Mouse (Mus musculus) lung, embryonic 14.5 days (tissue): ENCODE measurements around the gene Rhbdl1. TPM values are rescaled to one million over a fixed set of nuclear protein-coding genes. Genes with fewer than 3 reads are reported as not detected.

ENCODE experiments used
- ATAC-seq: fragments of 200-750 bp; cut with Nextera tagmentation; 2 replicates; pipeline ENCODE4 v1.8.0; 2017; ENCODE audit warnings: mild to moderate bottlenecking, moderate TSS enrichment, moderate library complexity; ENCODE audit not compliant: insufficient read depth
- DNase-seq: peaks from one replicate; pipeline ENCODE4 v3.0.0-alpha.2; 2015
- H3K27ac ChIP-seq: fragments of 300-500 bp; sonication (generic); 2 replicates; pipeline ENCODE4 v1.5.1; 2014; ENCODE audit warnings: low read depth, mild to moderate bottlenecking, moderate library complexity
- H3K27me3 ChIP-seq: fragments of 300-500 bp; sonication (generic); 2 replicates; pipeline ENCODE4 v1.6.1; 2014; ENCODE audit warnings: low read length, control low read depth; ENCODE audit not compliant: insufficient read depth
- H3K36me3 ChIP-seq: fragments of 300-500 bp; sonication (generic); 2 replicates; pipeline ENCODE4 v1.6.1; 2014; ENCODE audit warnings: control low read depth; ENCODE audit not compliant: insufficient read depth
- H3K4me1 ChIP-seq: fragments of 300-500 bp; sonication (generic); 2 replicates; pipeline ENCODE4 v1.6.1; 2014; ENCODE audit warnings: antibody characterized with exemption, control low read depth; ENCODE audit not compliant: insufficient read depth
- H3K4me2 ChIP-seq: fragments of 300-500 bp; sonication (generic); 2 replicates; pipeline ENCODE4 v1.6.1; 2014; ENCODE audit warnings: mild to moderate bottlenecking
- H3K4me3 ChIP-seq: fragments of 300-500 bp; sonication (generic); 2 replicates; pipeline ENCODE4 v1.5.1; 2014; ENCODE audit warnings: low read depth, low read length
- H3K9ac ChIP-seq: fragments of 300-500 bp; sonication (generic); 2 replicates; pipeline ENCODE4 v1.6.1; 2014
- H3K9me3 ChIP-seq: fragments of 300-500 bp; sonication (generic); 2 replicates; pipeline ENCODE4 v1.6.1; 2016; ENCODE audit warnings: low read depth, low read length, control low read depth
- CTCF ChIP-seq: IDR thresholded peaks from 2 replicates; pipeline ENCODE4 v1.5.1; 2016; ENCODE audit warnings: antibody characterized with exemption, low read depth
- WGBS: fragments of 180-500 bp; shearing (Covaris S2); extraction: QIAGEN DNeasy Blood & Tissue Kit; methylation state at CpG from one replicate; pipeline ENCODE4 v1.1.7; 2014; 5-methylcytosine and 5-hydroxymethylcytosine counted together
- polyA plus RNA-seq: library from polyadenylated mRNA; unstranded; fragments of >200 nt; fragmentation: Nextera tagmentation; extraction: Ambion mirVana; gene quantifications from 2 replicates; pipeline ENCODE4 v1.2.1, GENCODE M21; 2014

Rhbdl1 gene
- polyA plus RNA-seq, 1 experiment from 2014 or later, result 2.0 TPM

DNA sequence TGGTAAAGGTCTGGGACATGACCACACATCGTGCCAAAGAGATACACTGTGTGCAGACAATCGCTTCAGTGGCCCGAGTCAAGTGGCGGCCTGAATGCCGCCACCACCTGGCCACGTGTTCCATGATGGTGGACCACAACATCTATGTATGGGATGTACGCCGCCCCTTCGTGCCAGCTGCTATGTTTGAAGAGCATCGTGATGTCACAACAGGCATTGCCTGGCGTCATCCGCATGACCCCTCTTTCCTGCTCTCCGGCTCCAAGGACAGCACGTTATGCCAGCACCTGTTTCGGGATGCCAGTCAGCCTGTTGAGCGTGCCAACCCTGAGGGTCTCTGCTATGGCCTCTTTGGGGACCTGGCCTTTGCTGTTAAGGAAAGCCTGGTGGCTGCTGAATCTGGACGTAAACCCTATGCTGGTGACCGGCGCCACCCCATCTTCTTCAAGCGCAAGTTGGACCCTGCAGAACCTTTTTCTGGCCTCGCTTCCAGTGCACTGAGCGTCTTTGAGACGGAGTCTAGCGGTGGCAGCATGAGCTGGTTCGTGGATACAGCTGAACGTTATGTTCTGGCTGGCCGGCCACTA lies 11.0 kb downstream of the Rhbdl1 start:
- DNase-seq, result no peak
- Histone ChIP-seq H3K9me3 (no peaks in the 10 kb centered on the region), H3K4me2 (no peak overlapping the region), H3K9ac (no peak overlapping the region), H3K36me3 (peaks cover 47% of the 10 kb centered on the region), H3K4me1 (peaks cover 25% of the 10 kb centered on the region), H3K27me3 (no peaks in the 10 kb centered on the region), H3K27ac (no peak overlapping the region), H3K4me3 (no peak overlapping the region)
- ATAC-seq, result no peak
- 92% methylated on average over 27 of the region's 27 CpGs for WGBS
- TF ChIP-seq CTCF, result no peak

- no peak overlapping the region for H3K4me3 ChIP-seq
- ATAC-seq (no peak), DNase-seq (no peak)
- H3K9me3 ChIP-seq, result no peaks in the 10 kb centered on the region
- H3K9ac ChIP-seq, result no peak overlapping the region
- peaks cover 2% of the 10 kb centered on the region for H3K27me3 ChIP-seq
- peaks cover 39% of the 10 kb centered on the region for H3K36me3 ChIP-seq
- H3K27ac ChIP-seq, result no peak overlapping the region
- peak overlapping the region; percentile 98; the same call in 1 of the 2 replicates for H3K4me2 ChIP-seq
- peaks cover 22% of the 10 kb centered on the region for H3K4me1 ChIP-seq
- no peak for TF ChIP-seq CTCF
- 80% methylated on average over 6 of the region's 6 CpGs for WGBS
These were observed 11.8 kb downstream of the Rhbdl1 start for GRCm38 (mm10) chr17:25825311-25825710.

DNA sequence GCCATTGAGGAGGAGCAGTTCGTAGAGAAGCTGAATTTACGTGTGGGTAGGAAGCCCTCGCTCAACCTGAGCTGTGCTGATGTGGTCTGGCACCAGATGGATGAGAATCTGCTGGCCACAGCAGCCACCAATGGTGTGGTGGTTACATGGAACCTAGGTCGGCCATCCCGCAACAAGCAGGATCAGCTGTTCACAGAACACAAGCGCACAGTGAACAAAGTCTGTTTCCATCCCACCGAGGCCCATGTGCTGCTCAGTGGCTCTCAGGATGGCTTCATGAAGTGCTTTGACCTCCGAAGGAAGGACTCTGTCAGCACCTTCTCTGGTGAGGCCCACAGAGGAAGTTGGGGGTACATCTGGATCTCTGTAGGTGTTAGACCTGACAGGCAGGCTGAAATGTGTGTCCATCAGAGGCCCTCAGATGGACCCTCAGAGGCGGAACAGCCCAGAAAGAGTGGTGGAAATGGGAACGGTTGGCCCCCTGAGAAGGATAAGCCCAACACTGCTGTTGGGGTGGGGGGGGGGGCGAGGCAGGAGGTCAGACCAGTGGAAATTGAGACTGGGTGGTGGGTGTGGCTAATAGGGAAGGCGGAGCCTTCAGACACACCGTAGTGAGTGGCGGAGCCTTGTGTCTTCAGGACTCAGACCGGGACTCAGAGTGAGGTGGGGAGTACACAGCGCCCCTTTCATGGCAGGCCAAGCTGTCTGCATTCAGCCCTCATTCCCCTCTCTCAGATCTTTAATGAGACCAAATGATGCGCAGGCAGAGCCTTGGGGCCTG lies 12.5 kb downstream of the Rhbdl1 start:
- H3K27ac ChIP-seq, result no peak overlapping the region
- H3K27me3 ChIP-seq, result peaks cover 9% of the 10 kb centered on the region
- peaks cover 18% of the 10 kb centered on the region for H3K4me1 ChIP-seq
- no peaks in the 10 kb centered on the region for H3K9me3 ChIP-seq
- TF ChIP-seq CTCF, result no peak
- H3K36me3 ChIP-seq, result peaks cover 32% of the 10 kb centered on the region
- DNase-seq (no peak), ATAC-seq (no peak)
- peak overlapping the region; percentile 74 for H3K9ac ChIP-seq
- WGBS, result 67% methylated on average over 17 of the region's 17 CpGs
- H3K4me2 ChIP-seq, result peak overlapping the region; percentile 98
- peak overlapping the region; percentile 67 for H3K4me3 ChIP-seq

DNA sequence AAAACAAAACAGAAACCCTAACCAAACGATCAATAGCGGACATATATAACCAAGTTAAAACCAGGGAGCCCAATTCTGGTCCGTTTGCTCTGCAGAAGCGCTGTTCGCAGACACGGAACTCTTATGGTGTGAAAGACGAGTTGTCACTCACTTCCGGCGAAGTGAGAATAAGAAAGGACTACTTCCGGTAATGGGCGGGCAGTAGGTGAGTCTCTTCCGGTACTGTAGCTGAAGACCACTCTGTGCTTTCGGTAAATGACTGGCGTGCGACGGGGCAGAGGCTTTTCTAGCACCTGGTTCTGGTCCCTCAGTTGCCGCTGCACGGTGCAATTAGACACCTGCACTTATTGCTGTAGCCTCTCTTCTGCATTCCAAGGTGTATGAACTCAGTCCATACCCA lies 13.6 kb downstream of the Rhbdl1 start, which contains the start of gene Wdr24:
Gene Wdr24 (plus strand): TSS at position 176 of the 400 bp plus-strand sequence.
- no peaks in the 10 kb centered on the region for H3K9me3 ChIP-seq
- peaks cover 16% of the 10 kb centered on the region for H3K4me1 ChIP-seq
- DNase-seq, result peak; percentile 96
- H3K36me3 ChIP-seq, result peaks cover 30% of the 10 kb centered on the region
- H3K4me2 ChIP-seq, result peak within 1 kb of the TSS; percentile 98
- under 1% methylated on average over 18 of the region's 18 CpGs for WGBS
- peak within 1 kb of the TSS; percentile 63 for H3K27ac ChIP-seq
- peak; percentile 74 for ATAC-seq
- peak within 1 kb of the TSS; percentile 74 for H3K9ac ChIP-seq
- H3K27me3 ChIP-seq, result peaks cover 20% of the 10 kb centered on the region
- peak within 1 kb of the TSS; percentile 67 for H3K4me3 ChIP-seq
- no peak for TF ChIP-seq CTCF

GRCm38 (mm10) chr17:25818851-25819780 lies 18.0 kb downstream of the Rhbdl1 start:
- TF ChIP-seq CTCF, result no peak
- 7% methylated on average over 46 of the region's 46 CpGs for WGBS
- no peak overlapping the region for H3K27ac ChIP-seq
- H3K9ac ChIP-seq, result peak overlapping the region; percentile 3; the same call in 1 of the 2 replicates
- peak overlapping the region; percentile 27; the same call in 1 of the 2 replicates for H3K4me2 ChIP-seq
- peaks cover 4% of the 10 kb centered on the region for H3K4me1 ChIP-seq
- no peak overlapping the region; the same call in 1 of the 2 replicates for H3K4me3 ChIP-seq
- H3K9me3 ChIP-seq, result no peaks in the 10 kb centered on the region
- no peaks in the 10 kb centered on the region for H3K36me3 ChIP-seq
- peaks cover 28% of the 10 kb centered on the region for H3K27me3 ChIP-seq
- DNase-seq, result no peak
- no peak for ATAC-seq

DNA sequence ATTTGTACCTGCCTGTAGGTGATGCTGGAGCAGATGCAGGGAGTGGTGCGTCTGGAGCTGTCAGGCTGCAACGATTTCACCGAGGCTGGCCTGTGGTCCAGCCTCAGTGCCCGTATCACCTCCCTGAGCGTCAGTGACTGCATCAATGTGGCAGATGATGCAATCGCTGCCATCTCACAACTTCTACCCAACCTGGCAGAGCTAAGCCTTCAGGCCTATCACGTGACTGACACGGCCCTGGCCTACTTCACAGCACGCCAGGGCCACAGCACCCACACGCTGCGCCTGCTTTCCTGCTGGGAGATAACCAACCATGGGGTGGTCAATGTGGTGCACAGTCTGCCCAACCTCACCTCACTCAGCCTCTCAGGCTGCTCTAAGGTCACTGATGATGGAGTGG lies 19.4 kb downstream of the Rhbdl1 start:
- DNase-seq, result no peak
- Histone ChIP-seq H3K27me3 (peaks cover 31% of the 10 kb centered on the region), H3K36me3 (no peaks in the 10 kb centered on the region), H3K9me3 (no peaks in the 10 kb centered on the region), H3K9ac (no peak overlapping the region), H3K4me3 (no peak overlapping the region), H3K27ac (no peak overlapping the region), H3K4me2 (no peak overlapping the region), H3K4me1 (no peaks in the 10 kb centered on the region)
- ATAC-seq, result no peak
- TF ChIP-seq CTCF, result no peak
- 73% methylated on average over 11 of the region's 11 CpGs for whole genome bisulfite sequencing

GRCm38 (mm10) chr17:25813471-25813870 lies 23.6 kb downstream of the Rhbdl1 start:
- peak; percentile 96 for DNase-seq
- Histone ChIP-seq H3K9ac (no peak overlapping the region), H3K27ac (no peak overlapping the region), H3K4me1 (no peaks in the 10 kb centered on the region), H3K4me2 (no peak overlapping the region), H3K9me3 (no peaks in the 10 kb centered on the region), H3K27me3 (peaks cover 49% of the 10 kb centered on the region), H3K36me3 (no peaks in the 10 kb centered on the region), H3K4me3 (no peak overlapping the region)
- peak; percentile 78 for TF ChIP-seq CTCF
- ATAC-seq, result peak; percentile 64
- 2% methylated on average over 20 of the region's 20 CpGs for WGBS
